Mouse (Mus musculus): ENCODE results near the gene Zbtb24.

The Zbtb24 gene

DNA sequence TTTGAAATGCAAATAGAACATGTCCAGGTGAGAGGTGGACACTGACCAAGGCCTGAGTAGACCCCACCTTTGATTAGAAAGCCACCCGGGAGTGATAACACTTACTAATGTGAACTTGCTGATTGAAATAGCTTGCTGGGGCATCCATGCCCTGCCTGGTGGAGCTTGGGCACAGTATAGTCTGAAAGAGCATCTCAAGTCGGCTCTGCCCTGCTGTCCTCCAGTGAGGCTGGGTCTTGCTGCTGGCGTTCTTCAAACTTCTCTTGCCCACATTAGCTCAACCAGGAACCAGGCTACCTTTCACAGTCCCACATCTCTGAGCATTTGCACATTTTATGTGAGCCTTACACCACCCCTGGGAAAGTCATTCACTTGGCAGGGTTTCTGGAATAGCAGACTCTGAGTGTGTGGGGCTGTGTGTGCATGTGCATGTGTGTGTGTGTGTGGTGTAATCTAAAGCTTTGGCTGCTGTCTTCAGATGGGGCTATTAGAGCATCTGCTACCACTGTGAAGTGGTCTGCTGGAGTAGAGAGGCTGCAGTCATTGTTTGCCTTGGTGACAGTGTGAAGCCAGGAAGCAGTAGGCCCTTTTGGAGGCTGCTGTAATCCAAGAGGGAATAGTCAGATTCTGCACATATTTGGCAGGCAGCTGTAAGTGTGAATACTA lies 11.0 kb downstream of the Zbtb24 start:
- TF ChIP-seq GATA4 (IDR thresholded peaks at IDR 0.05; ENCODE audit: insufficient replicate concordance, low read length), result no peak

DNA sequence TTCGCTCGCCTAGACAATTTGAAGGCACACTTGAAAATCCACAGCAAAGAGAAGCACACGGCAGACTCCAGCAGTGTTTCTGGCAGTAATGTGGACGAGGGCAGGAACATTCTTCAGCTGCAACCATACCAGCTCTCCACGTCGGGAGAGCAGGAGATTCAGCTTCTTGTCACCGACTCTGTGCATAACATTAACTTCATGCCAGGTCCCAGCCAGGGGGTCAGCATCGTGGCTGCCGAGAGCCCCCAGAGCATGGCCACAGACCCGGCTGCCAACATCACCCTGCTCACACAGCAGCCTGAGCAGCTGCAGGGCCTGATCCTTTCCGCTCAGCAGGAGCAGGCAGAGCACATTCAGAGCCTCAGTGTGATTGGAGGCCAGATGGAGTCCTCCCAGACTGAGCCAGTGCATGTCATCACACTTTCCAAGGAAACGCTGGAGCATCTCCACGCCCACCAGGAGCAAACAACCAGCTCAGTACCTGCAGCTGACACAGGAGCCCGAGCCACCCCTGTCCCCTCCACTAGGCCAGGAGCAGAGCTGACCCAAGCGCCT lies 14.3 kb downstream of the Zbtb24 start:
- TF ChIP-seq GATA4 (IDR thresholded peaks at IDR 0.05; ENCODE audit: insufficient replicate concordance, low read length), result no peak

DNA sequence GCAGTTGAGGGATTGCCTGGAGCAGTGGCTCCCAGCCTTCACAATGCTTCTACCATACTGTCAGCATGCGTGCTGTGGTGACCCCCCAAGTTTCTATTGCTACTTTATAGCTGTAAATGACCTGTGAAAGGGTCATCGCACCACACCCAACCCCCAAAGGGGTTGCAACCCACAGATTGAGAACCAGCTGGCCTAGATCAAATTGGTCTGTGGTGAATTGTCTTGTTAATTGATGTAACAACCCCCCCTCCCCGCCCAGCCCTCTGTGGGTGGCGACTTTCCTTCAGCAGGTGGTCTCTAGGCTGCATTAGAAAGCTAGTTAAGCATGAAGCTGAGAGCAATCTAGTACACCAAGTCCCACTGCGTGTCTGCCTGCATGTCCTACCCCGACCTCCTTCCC lies 17.1 kb downstream of the Zbtb24 start:
- TF ChIP-seq GATA4 (IDR thresholded peaks at IDR 0.05; ENCODE audit: insufficient replicate concordance, low read length), result no peak

DNA sequence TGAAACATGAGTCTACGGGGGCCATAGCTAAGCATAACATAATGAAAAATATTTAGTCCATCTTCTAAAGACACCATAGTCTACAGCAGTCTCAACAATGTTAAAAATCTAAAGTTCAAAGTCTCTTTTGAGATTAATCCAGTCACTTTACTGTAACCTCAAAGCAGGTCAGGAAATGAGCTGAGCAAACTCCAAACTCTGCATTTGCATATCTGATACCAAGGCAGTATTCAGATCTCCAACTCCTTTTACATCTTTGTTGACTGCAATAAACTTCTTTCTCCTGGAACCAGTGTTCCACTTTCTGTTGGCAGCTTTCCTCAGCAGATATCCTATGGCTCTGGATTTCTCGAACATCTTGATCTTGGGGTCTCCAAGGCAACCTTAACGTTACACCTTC lies 20.5 kb downstream of the Zbtb24 start:
- no peak for TF ChIP-seq GATA4 (IDR thresholded peaks at IDR 0.05; ENCODE audit: insufficient replicate concordance, low read length)

DNA sequence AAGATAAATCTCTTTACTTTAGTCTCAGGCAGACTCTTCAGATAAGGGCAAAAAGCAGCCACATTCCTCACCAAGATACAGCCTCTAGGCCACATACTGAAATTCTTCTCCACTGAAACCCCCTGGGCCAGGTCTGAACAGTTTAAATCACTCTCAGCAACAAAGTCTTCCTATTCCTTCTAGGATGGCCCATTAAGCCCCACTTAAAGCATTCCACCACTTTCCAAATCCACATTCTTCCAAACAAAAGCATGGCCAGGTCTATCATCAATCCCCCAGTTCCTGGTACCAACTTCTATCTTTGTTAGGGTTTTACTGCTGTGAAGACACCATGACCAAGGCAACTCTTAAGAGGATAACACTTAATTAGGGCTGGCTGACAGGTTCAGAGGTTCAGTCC lies 22.4 kb downstream of the Zbtb24 start:
- TF ChIP-seq GATA4 (IDR thresholded peaks at IDR 0.05; ENCODE audit: insufficient replicate concordance, low read length), result no peak

DNA sequence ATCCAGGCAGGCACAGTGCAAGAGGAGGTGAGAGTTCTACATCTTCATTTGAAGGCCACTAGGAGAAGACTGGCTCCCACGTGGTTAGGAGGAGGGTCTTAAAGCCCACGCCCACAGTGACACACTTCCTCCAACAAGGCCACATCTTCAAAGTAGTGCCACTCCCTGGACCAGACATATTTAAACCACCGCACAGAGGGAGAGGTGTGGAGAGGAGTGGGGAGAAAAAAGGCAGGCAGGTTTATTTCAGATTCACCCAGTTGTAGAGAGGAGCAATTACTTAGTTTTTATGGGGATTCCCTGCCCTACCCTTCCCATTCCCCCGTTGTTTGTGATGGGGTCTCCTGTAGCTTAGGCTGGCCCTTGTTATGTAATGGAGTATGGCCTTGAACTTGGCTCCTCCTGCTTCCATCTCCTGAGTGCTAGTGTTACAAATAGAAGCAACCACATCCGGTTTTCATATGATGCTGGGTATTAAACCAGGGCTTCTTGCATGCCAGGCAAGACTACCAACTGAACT lies 22.8 kb downstream of the Zbtb24 start:
- TF ChIP-seq GATA4 (IDR thresholded peaks at IDR 0.05; ENCODE audit: insufficient replicate concordance, low read length), result no peak

DNA sequence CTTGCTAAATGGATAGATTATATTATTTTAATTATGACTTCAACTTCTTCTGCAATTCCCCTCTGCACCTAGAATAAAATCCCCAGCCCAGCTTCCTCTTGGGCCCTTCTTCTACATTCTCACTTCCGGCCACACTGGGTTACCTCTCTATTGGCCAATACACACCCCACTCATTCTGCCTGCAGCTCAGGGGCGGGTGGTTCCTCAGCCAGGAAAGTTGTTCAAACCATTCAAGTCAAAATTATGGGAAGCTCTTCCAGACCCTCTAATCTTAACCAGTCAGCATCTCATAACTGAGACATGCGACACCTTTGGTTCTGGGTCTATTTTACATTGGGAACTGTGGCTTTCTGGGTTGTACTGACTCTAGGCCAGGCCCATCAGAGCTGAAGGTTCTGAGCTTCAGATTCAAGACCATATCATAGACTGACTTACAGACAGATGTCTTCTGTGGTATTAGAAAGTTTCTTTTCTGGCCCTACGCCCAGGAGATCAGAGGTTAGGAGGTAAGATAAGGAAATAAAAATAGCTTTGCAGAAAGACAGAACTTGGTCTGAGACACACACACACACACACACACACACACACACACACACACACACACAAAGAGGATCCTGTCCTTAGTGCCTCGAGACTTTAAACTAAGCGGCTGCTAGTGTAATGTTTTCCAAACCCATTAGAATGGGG lies 23.7 kb downstream of the Zbtb24 start:
- TF ChIP-seq GATA4 (IDR thresholded peaks at IDR 0.05; ENCODE audit: insufficient replicate concordance, low read length), result peak; percentile 81

DNA sequence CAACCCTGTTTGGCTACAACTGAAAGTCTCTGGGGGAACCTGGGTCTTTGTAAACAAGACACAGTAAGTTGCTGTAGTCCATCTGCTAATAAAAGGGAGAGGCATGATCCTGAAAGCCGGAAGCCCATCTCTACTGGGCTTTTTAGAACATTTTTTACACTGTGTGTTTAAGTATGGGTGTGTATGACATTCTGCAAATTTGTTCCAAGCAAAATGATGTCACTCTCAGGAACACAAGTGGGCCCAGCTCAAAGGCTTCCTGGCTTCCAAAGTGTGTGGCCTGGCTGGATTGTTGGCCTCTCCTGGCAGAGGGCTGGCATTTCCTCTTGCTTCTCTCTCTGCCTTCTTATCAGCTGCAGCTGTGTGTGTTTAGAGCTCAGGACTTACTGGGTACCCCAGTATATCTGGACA lies 24.8 kb downstream of the Zbtb24 start:
- no peak for TF ChIP-seq GATA4 (IDR thresholded peaks at IDR 0.05; ENCODE audit: insufficient replicate concordance, low read length)

DNA sequence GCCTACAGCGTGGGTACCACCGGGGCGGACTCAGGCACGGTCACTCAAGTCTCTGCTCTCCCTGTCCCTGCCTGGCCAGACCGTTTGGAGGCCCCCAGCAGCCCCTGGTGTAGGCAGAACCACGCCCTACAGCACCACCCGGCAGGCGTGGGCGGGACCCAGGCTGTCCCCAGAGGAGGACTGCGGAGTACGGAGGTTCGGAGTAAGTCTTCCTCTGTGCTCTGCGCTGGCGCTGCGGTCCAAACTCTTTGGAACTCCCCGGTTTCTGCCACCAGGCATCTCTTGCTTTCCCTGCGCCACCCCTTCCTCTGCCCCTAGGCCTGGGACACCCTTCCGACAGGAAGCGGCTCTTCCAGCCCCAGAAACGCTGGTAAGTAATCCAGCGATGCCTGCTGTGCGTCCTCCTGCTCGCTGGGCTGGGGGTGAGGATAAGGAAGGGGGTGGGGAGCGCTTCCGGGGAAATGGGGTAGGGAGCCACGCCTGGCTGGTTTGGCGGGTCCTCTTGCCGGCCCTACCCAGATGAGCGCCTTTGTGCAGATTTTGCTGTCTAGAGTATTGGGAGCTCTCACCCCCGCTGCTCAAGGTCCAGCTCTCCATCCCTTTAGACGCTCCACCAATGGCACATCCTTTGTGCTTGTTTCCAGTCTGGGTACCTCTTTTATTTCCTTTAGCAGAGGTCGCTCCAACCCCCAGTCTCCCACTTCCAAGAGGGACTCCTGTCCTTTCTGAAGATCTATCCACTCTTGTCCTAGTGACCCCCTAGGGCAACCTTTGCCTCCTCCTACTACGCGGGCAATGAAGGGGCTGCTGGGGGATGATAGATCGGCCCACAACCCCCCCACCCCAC lies 26.2 kb downstream of the Zbtb24 start, which contains the start of gene Mical1:
Mical1 (plus strand) TSS at position 144 of the 847 bp plus-strand sequence.
- TF ChIP-seq GATA4 (IDR thresholded peaks at IDR 0.05; ENCODE audit: insufficient replicate concordance, low read length), result no peak

DNA sequence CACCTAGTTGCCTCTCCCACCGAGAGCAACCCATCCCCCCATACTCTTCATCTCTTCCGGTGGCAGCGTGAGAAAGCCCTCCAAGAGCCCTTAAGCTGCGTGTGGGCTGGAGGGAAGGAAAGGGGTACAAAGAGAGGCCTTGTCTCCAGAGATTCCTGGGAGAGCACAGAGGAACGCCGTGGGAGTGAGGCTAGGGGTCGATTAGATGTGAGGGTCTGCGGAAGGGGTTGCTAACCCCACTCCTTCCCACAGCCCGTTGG lies 26.8 kb downstream of the Zbtb24 start:
- TF ChIP-seq GATA4 (IDR thresholded peaks at IDR 0.05; ENCODE audit: insufficient replicate concordance, low read length), result no peak

DNA sequence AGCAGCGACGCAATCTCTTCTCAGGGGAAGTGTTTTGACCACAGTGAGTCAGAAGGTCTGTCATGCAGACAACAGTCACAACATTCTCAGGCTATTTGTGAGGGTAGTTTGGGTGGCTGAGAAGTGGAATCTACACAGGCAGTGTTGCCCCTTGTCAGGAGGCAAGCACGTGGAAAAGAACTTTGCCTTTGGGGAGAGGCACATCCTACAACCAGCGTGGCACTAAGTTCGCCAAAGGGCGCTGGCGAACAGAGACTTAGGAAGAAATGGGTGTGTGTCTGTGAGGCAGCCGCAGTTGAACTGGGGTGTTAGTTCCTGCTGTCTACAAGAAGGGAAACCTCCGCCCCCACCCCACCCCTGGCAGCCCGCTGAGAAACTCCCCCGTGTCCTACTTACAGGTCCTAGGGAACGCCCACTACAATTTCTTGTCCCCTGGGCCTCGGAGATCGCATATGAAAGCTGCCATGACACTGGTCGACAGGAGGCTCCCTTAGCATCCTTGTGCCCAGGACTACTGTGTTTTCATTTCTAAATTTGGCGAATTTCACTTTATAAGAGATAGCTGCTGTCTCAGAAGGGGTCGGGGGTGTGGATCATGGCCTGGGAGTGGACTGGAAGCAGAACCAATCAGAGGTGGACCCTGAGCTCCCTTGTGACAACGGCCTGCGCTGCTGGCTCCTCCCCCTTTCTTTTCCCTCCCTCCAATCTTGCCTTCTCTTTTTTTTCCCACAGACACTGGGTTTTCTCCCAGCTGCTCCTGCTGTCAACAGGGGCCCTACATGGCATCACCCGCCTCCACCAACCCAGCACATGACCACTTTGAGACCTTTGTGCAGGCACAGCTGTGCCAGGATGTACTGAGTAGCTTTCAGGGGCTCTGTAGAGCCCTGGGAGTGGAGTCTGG lies 27.3 kb downstream of the Zbtb24 start:
- no peak for TF ChIP-seq GATA4 (IDR thresholded peaks at IDR 0.05; ENCODE audit: insufficient replicate concordance, low read length)

DNA sequence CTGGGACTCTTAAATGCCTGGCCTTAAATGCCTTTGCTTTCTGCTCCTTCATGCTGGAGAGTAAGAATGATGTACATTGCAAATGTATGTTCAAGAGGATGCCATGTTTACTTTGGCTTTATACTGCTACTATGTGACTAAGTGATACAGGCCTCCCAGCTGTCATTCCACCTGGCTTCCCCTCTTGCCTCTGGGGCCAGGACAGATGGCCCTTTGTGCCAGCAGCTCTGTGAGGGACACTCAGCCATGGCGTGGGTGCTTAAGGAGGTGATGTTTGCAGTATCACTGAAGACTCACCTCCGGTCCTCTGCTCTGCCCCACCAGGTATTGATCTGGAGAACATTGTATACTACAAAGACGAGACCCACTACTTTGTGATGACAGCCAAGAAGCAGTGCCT lies 29.8 kb downstream of the Zbtb24 start:
- no peak for TF ChIP-seq GATA4 (IDR thresholded peaks at IDR 0.05; ENCODE audit: insufficient replicate concordance, low read length)

DNA sequence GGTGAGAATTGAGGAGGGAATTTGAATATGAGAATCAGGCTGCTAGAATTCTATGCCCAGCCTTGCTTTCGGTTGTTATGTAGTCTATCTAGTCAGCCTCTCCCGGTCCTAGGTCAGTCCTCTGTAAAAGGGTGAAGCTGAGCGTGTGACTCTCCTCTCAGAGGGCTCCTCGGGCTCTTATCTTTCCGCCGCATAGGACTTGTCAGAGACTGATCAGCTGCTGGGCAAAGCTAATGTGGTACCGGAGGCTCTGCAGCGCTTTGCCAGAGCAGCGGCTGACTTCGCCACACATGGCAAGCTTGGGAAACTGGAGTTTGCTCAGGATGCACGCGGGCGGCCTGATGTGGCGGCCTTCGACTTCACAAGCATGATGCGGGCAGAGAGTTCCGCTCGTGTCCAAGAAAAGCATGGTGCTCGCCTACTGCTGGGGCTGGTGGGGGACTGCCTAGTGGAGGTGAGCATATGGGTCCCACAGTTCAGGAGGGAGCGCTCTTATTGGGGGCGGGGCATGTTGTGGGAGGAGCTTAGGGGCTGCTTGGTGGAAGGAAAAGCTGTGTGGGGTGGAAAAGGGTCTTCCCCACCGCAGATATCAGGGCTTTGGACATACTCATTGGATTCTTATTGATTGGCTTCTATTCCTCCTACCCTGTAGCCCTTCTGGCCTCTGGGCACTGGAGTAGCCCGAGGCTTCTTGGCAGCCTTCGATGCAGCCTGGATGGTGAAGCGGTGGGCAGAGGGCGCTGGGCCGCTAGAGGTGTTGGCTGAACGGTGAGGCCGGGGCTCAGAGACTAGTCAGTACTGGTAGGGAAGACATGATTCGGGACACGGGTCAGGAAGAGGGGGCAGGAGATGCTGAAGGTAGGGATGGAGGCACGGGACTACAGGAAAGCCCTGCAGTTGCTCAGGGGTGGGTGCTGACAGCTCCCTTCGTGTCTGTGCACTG lies 31.0 kb downstream of the Zbtb24 start:
- TF ChIP-seq GATA4 (IDR thresholded peaks at IDR 0.05; ENCODE audit: insufficient replicate concordance, low read length), result no peak

DNA sequence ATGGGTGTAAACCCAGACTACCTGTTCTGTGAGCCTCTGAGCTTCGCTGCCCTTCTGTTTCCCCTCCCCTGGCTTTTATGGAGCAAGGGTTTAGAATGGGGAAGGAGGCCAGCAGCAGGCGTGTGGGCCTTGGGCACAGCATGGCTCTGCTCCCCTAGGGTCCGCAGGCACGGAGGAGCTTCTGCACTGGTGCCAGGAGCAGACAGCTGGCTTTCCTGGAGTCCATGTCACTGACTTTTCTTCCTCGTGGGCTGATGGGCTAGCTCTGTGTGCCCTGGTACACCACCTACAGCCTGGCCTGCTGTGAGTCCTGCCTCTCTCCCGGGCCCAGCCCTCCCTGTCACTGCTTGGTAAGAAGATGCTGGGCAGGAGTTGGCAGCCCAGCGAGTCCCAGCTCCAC lies 32.3 kb downstream of the Zbtb24 start:
- no peak for TF ChIP-seq GATA4 (IDR thresholded peaks at IDR 0.05; ENCODE audit: insufficient replicate concordance, low read length)
